Comparison of ENCODE assay signal across 1 mouse cellular context in the genomic region with DNA sequence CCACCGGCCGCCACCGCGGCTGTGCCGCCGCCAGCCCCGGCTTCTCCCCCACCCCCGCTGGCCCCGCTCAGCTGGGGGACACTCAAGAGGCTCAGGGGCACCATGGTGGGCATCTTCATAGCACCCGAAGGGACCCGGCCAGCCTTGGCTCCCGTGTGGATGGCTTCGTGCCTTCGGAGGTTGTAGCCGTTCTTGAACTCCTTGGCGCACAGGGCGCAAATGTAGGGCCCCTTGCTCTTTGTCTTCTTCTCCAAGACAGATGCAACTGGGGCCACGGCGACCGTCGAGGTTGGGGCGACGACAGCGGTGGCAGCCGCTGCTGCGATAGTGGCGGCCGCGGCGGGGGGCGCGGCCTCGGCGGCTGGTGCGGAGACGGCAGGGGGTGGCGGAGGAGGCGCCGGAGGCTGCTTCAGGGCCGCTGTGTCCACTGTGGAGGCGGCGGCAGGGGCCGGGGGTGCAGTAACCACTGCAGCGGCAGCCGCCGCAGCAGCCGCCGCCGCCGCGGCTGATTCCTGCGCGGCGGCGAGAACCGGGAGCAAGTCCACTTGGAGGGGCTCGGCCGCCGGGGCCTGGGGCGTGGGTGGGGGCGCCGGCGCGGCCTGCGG.
A peak's percentile ranks its signal among the peaks of the same experiment; 100 is the strongest.
TF ChIP-seq lines count a peak whose summit lies in the region.

No protein-coding gene starts in this region.

TF ChIP-seq in MEL, 35 proteins besides CTCF, POLR2A, EP300 and RAD21:
- TF ChIP-seq MXI1 (IDR thresholded peaks at IDR 0.05; ENCODE audit: low read depth, low read length) = peak; percentile 18; the same call in 1 of the 2 replicates
- no peak for TF ChIP-seq RCOR1 (IDR thresholded peaks at IDR 0.05; ENCODE audit: low read depth, low read length)
- no peak for TF ChIP-seq CHD1 (IDR thresholded peaks at IDR 0.05; ENCODE audit: low read depth, low read length)
- TF ChIP-seq KAT2A (conservative IDR thresholded peaks at IDR 0.05; ENCODE audit: low read depth, low read length) = no peak
